In genomic region chr9:75262235-75262826, GRCm38 (mm10) we compare ENCODE assay signal across 9 mouse cellular contexts. TPM values are rescaled to one million over a fixed set of nuclear protein-coding genes. Genes with fewer than 3 reads are reported as not detected.
DNase-seq lines count a peak whose midpoint lies in the region; ATAC-seq and TF ChIP-seq lines count a peak whose summit lies in the region.
"Had no signal": no experiment of that assay in that cellular context is flagged by ENCODE, and none has a peak within 500 bp of the region (broad histone marks: within the 10 kb centered on the region; RNA-seq: fewer than 3 reads in every experiment).

No protein-coding gene starts in this region.

- H3K27me3 ChIP-seq in stomach, postnatal 0 days (ENCODE audit: control insufficient read depth, insufficient read depth, low read length), result no peaks in the 10 kb centered on the region

- peak; percentile 16 for DNase-seq in lung, postnatal 10 days
- no peak for DNase-seq in lung, adult 2 months
- peak; percentile 52 for DNase-seq in brain, embryonic 14.5 days (ENCODE audit: low read depth)
- peak; percentile 59 to 82 for DNase-seq in left cerebral cortex, postnatal 25 days (ENCODE audit: low spot score in 2 of 2)
- no peak for DNase-seq in stomach, postnatal 0 days (ENCODE audit: low spot score)
- DNase-seq in cerebellum, adult 11 months, result no peak
- no peak for DNase-seq in layer of hippocampus, adult 11-12 months (ENCODE audit: low spot score)
- no peak for DNase-seq in right cerebral cortex, postnatal 25 days

- no peaks in the 10 kb centered on the region for H3K9me3 ChIP-seq in stomach, postnatal 0 days (ENCODE audit: control insufficient read depth, low read length)

- no peak overlapping the region for H3K4me2 ChIP-seq in stomach, postnatal 0 days (replicated peaks; ENCODE audit: low read depth)

- no peak for TF ChIP-seq CTCF in lung, adult 2 months (IDR thresholded peaks at IDR 0.05; ENCODE audit: insufficient read depth, low read length)
- TF ChIP-seq CTCF in brain, embryonic 14.5 days (IDR thresholded peaks at IDR 0.05; ENCODE audit: borderline replicate concordance, extremely low read depth, insufficient read depth, insufficient read length), result peak; percentile 33; the same call in 1 of the 2 replicates
- TF ChIP-seq CTCF in stomach, postnatal 0 days (IDR thresholded peaks at IDR 0.05; ENCODE audit: low read depth), result peak; percentile 63

- H3K4me3 ChIP-seq in lung, adult 2 months (replicated peaks; ENCODE audit: extremely low read depth, low read depth, low read length), result no peak overlapping the region
- no peak overlapping the region for H3K4me3 ChIP-seq in stomach, postnatal 0 days (ENCODE audit: low read depth, low read length)
- H3K4me3 ChIP-seq: myocyte had no signal

- H3K36me3 ChIP-seq in stomach, postnatal 0 days (ENCODE audit: control insufficient read depth, insufficient read depth, low read length), result no peaks in the 10 kb centered on the region

- TF ChIP-seq EP300 in stomach, postnatal 0 days (optimal IDR thresholded peaks at IDR 0.05), result no peak

- intact Hi-C loops in left cerebral cortex, postnatal 25 days (cut with DNase I), result loop anchor here (5.0 kb wide), 1 partner anchor 190 kb away; the partner anchor contains the start of gene Myo5a

- 0 out of 2 replicates have a peak overlapping the region, but pooled peaks have one; percentile 24 for H3K27ac ChIP-seq in stomach, postnatal 0 days (replicated peaks)

- no peak for TF ChIP-seq POLR2A in lung, adult 2 months (IDR thresholded peaks at IDR 0.05; ENCODE audit: borderline replicate concordance, extremely low read depth, low read depth, low read length)
- TF ChIP-seq POLR2A in brain, embryonic 14.5 days (IDR thresholded peaks at IDR 0.05; ENCODE audit: borderline replicate concordance, extremely low read depth, insufficient read depth, insufficient read length, poor library complexity, severe bottlenecking), result no peak

- ATAC-seq in stomach, postnatal 0 days (ENCODE audit: low FRiP score, low TSS enrichment), result no peak

- no peak overlapping the region for H3K9ac ChIP-seq in stomach, postnatal 0 days (ENCODE audit: low read length)

- WGBS in lung, adult 2 months, result 48% methylated on average over 8 of the region's 8 CpGs
- WGBS in stomach, postnatal 0 days, result 57% methylated on average over 8 of the region's 8 CpGs

- H3K4me1 ChIP-seq in lung, adult 2 months (ENCODE audit: control insufficient read depth, insufficient read depth, low read length), result no peaks in the 10 kb centered on the region
- H3K4me1 ChIP-seq in stomach, postnatal 0 days (replicated peaks; ENCODE audit: control insufficient read depth, insufficient read depth), result no peaks in the 10 kb centered on the region; the same call in 1 of the 2 replicates

RNA-seq across cellular contexts. Expression of gene Myo5c, which starts 30.5 kb away (rescaled TPM):
- 44.8 and 53.2 TPM in 2 replicates for polyA plus RNA-seq in lung, adult 2 months (2012; rRNA removed)
- polyA plus RNA-seq in brain, embryonic 14.5 days (2012; rRNA removed), result 0.40 and 0.64 TPM in 2 replicates
- total RNA-seq in left cerebral cortex, postnatal 25 days (2021), result 1 to 10 TPM; 3.0 to 4.2 TPM
- 11.4 and 13.2 TPM in 2 replicates for polyA plus RNA-seq in stomach, postnatal 0 days (2015; fragmentation: Nextera tagmentation; extraction: Ambion mirVana)

RNA-seq across cellular contexts. Expression of gene Gnb5, which starts 43.8 kb away (rescaled TPM):
- polyA plus RNA-seq in lung, adult 2 months (2012; rRNA removed), result 12.4 and 15.4 TPM in 2 replicates
- polyA plus RNA-seq in brain, embryonic 14.5 days (2012; rRNA removed), result 45.5 and 53.1 TPM in 2 replicates
- 100 to 1,000 TPM; 151 to 154 TPM for total RNA-seq in left cerebral cortex, postnatal 25 days (2021)
- 16.1 and 17.5 TPM in 2 replicates for polyA plus RNA-seq in stomach, postnatal 0 days (2015; fragmentation: Nextera tagmentation; extraction: Ambion mirVana)

Comparison
In these comparisons a context has a peak if more than half of its experiments do, and no peak if none do; other contexts are left out.
1. DNase-seq: peak in lung, postnatal 10 days (single experiment), brain, embryonic 14.5 days (single experiment) and left cerebral cortex, postnatal 25 days (2 of 2); none in lung, adult 2 months (single experiment), stomach, postnatal 0 days (single experiment), cerebellum, adult 11 months (single experiment), layer of hippocampus, adult 11-12 months (single experiment) and right cerebral cortex, postnatal 25 days (single experiment).